Mouse (Mus musculus) cerebellum, postnatal 25 days (tissue): ENCODE results near the gene Leprot.

ENCODE experiments used
- DNase-seq, 2 experiments: peaks; one replicate each; pipeline ENCODE4 v3.0.0; 2021; ENCODE audit warnings: mixed read lengths in 2 of 2

The Leprot gene

GRCm38 (mm10) chr4:101647196-101647905 is at the start of gene Leprot:
Gene Leprot, plus strand, starts transcription at chr4:101647718.
- peak; percentile 98 to 99 for DNase-seq

- peak in 1 of 2 experiments; percentile 36 for DNase-seq
Measured at GRCm38 (mm10) chr4:101601758-101602157, 45.8 kb upstream of the Leprot start.

DNA sequence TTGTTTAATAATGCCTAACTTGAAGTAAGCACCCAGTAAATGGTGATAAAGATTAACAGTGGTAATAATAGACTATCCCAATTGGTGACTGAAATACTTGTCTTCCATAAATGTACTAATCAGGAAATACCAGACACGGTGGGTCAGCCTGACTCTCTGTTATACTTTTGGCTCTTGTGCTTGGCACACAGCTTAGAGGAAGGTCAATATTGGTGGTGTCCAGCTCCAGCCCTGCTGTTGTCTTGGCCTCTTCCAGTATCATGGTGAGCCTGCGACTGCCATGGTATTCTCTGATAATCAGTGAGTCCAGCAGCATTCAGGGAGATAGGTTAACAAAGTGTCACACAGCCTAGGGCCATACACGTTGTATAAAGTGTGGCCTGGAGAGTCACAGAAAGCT is 43.9 kb upstream of the Leprot start:
- peak; percentile 56 to 69 for DNase-seq

- no peak for DNase-seq
Measured at GRCm38 (mm10) chr4:101616520-101616919, 31.0 kb upstream of the Leprot start.

DNA sequence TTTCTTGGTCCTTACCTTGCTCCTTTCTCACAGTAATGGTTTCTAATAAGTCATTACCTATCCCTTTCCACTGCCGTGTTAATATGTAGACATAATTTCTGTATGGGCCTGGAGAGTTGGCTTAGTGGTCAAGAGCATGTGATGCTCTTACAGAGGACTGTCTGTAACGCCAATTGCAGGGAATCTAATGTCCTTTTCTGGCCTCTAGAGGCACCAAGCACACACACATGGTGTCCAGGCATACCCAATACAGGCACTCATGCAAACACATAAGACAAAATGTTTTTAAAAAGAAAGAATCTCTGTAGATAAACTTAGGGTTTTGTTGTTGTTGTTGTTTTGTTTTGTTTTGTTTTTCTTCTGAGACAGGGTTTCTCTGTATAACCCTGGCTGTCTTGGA is 29.8 kb upstream of the Leprot start:
- no peak for DNase-seq

DNA sequence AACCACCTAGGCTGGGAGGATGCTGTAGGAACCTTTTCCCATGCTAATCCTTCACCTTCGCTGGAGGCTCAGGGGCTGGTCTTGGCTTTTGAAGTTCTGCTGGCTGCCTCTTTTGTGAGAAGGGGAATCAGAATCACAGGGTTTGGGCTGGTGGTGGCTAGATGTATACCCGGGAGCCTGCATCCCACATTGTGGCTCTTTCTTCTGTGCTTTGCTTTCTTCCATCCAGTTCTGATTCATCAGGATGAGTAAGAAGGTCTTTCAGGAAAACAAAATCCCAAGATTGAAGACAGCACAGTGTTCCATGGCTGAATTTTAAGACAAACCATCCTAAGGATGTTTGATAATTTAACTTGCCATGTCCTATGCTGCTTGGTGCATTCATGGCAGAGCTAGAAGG is 27.3 kb upstream of the Leprot start:
- no peak for DNase-seq

GRCm38 (mm10) chr4:101621241-101621640 is 26.3 kb upstream of the Leprot start:
- no peak for DNase-seq

- no peak for DNase-seq
Measured at GRCm38 (mm10) chr4:101625278-101625677, 22.2 kb upstream of the Leprot start.

DNA sequence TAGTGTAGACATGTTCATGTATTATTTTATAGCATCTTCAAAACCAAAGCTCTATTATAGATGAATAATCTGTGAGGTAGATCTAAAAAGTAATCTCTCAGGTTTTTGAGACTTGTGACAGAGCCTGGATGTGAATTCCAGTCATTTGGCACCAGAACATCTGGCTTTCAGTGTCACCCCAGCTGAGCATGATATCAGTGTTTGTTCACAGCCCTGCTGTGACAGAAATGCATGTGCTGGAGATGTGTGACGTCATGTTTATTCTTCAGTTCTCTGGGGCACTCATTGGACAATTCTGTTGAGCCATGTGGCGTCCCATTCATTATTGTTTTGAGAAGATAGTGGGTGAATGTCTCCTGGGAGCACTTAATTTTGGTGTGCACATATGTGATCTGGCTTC is 11.9 kb upstream of the Leprot start:
- no peak for DNase-seq

- DNase-seq: no peak
Measured at GRCm38 (mm10) chr4:101637472-101637871, 10.0 kb upstream of the Leprot start.

- DNase-seq: no peak
Measured at GRCm38 (mm10) chr4:101640631-101641030, 6.9 kb upstream of the Leprot start.

- no peak for DNase-seq
Measured at GRCm38 (mm10) chr4:101642708-101643107, 4.8 kb upstream of the Leprot start.

DNA sequence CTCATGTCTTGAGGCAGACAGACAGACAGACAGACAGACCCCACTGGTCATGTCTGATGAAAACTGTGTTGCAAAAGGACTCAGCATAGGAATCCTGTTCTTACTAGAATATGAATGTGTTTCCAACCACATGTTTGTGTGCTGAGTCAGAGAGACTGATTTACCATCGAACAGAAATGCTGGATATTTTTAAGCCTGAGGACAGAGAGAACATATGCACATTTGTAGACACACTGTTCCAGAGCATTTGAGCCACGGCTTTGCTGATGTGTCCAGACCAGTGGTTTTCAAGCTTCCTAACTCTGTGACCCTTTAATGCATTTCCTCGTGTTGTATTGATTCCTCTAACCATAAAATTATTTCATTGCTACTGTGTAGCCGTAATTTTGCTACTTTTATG is 4.3 kb upstream of the Leprot start:
- no peak for DNase-seq

- DNase-seq: no peak
Measured at GRCm38 (mm10) chr4:101646857-101647195, 692 bp upstream of the Leprot start.

GRCm38 (mm10) chr4:101647976-101648642 is 591 bp downstream of the Leprot start:
- DNase-seq: no peak

DNA sequence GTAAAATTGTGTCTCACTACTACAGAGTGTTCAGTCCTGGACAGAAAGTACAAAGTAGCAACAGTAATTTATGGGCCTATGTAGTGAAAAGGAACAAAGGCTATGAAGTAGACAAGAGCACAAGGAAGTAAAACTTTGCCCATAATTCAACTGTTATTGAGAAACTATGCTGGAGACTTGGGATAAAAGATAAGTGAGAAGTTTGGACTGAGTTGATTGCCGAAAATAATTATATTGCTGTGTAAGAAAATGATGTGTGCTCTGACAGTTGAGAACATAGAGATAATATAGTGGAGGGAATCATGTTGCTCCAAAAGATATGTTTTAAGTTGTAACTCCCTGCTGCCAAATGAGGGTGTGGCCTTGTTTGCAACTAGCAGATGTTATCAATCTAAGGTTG is 1.2 kb downstream of the Leprot start:
- no peak for DNase-seq

GRCm38 (mm10) chr4:101650961-101651360 is 3.4 kb downstream of the Leprot start:
- no peak for DNase-seq

DNA sequence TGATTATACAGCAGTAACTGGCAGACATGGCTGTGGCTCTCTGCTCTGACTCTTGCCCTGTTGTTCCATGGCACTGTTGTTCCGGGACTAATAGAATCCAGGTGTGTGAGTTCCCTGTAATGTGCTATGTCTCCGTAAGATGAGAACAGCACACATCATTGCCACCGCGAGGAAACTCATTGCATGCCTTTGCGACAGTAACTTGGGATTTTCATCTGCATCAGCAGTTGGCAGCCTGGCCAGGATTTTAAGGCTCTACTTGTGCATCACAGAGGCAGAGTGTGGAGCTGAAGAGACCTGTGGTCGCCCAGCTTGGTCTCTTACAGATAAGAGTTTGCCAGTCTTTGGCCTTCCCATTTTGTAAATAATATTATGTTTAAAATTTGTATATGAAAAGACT is 6.7 kb downstream of the Leprot start:
- no peak for DNase-seq

DNA sequence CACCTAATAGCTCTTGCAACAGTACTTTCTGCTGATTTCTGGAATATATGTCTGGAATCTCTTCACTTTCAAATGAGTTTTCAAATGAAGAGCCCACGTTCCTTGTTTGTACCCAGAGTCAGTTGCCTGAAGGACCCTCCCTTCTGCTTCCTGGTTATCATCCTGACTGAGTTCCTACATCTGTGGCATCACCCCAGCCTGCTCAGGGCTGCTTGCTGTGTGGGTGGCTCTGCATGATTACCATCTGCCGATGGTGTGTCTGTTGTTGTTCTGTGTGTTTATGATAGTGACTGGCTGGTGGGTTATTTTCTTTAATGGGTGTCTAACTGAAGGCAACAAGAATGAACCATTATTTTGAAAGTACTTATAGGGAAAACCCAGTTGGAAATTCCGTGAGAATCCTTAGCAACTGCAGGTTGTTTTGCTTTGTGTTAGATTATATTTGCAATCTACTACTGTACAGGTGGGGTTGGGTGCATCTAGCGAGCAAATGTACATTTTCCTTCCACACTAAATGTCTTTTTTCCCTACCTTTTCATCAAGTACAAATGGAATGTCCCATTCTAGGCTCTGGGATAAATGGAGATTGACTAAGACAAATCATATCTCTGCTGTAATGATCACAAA is 7.4 kb downstream of the Leprot start:
- no peak for DNase-seq

DNA sequence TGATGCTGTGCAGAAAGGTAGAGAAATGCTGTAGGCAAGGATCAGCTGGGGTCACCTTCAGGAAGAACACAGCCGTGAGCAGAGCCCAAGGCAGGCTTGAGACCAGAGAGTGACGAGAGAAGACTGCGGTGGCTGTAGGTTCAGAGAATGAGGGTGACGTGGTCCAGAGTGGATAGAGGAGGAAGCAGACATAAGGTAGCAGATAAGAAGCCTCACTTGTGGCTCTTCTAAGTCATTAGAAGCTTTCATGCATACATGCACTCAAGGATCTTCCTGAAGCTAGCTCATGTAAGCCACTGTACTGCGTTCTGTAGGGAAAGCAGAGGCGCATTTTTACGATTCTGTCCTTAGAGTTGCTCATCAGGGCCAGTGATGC is 7.9 kb downstream of the Leprot start:
- DNase-seq: no peak

GRCm38 (mm10) chr4:101656056-101656455 is 8.5 kb downstream of the Leprot start:
- DNase-seq: no peak

DNA sequence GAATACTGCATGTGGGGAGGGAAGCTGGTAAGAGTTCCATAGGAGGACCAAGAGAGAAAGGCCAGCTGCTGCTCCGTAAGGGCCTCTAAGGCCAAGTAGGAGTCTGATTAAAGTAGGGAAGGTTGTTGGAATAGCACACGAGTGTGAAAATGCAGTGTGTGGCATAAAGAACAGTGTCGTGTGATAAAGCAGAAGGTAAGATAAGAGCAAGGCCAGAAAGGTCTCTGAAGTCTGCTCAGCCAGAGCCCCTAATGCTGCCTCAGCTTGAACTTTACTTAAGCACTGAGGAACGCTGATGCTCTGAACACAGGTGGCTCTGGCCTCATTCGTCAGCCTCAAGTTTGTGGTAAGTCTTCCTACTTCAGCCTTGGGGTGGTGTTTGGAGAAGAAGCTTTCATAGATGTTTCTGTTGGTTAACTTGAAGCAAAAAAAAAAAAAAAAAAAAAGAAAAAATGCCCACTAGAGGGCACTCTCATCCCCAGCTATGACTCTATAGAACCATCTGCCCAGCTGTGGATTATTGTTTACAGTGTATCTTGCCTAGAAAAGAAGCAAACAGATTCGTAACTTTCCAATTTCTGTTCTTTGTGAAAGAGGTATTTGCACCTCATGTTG is 9.5 kb downstream of the Leprot start:
- no peak for DNase-seq

GRCm38 (mm10) chr4:101664160-101664750 is 16.7 kb downstream of the Leprot start:
- DNase-seq: peak; percentile 64 to 80
